Mouse (Mus musculus): ENCODE data around the gene Itsn1.
A peak's percentile ranks its signal among the peaks of the same experiment; 100 is the strongest.

DNA sequence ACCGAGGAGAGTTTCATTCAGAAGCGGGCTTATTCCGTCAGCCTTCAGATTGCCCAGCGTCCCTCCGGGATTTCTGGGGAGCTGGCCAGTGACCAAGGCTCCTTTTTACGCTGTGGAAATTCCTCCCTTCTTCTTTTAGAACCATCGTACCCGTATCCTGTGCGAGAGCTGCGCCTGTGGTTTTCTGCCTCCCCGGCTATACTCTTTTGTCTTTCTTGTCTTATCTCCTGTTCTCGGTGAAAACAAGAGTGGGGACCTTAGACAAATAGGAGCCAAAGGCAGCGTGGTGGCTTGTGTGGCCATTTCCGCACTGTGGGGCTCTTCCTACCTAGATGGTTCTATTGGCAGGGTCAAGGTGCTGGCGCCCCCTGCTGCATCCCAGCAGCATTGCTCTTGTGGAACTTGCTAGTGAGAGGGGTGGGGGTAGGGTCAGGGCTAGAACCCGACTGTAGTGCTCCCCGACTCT lies 188.6 kb downstream of the Itsn1 start:
- TF ChIP-seq CTCF (IDR thresholded peaks at IDR 0.05) (peak; percentile 96), EP300 (IDR thresholded peaks at IDR 0.05) (no peak)
